ENCODE assay signal across 8 mouse cellular contexts in the genomic region with DNA sequence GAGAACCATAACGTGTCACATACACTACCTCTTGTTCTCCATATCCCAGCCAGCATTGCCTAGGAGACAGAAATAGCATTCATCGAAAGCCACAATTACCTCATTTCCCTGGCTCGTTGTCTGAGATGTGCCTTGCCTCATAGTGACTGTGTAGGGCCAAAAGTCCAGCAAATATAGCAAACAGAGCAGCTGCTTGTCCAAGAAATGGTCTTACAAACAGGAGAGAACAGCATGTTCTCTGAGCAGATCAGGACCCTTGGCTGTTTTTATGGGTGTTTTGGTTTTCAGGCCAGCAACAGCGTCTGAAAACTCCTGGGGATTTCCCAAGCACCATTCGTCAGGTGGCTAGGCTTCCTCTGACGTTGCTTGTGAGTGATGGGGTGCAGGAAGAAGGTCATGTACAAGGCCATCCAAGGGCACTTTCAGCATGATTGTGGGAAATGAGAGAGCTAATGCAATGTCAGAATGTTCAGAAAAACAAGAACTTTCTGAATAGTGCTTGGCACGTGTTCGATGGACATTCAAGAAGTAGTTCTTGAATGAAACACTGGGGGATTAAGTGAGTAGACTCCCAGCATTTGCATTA.
DNase-seq lines count a peak whose midpoint lies in the region; ATAC-seq and TF ChIP-seq lines count a peak whose summit lies in the region.

No protein-coding gene starts in this region.

- H3ac ChIP-seq in myocyte (ENCODE audit: control insufficient read depth, insufficient read length): no peak overlapping the region

- ATAC-seq in heart, embryonic 11.5 days (replicated peaks; ENCODE audit: insufficient number of reproducible peaks, low FRiP score, low TSS enrichment): no peak

- H3K27me3 ChIP-seq in heart, embryonic 11.5 days (ENCODE audit: control insufficient read depth, insufficient read depth, low read length): no peaks in the 10 kb centered on the region
- no peaks in the 10 kb centered on the region for H3K27me3 ChIP-seq in myocyte (ENCODE audit: control insufficient read depth, insufficient read depth, insufficient read length)
- no peaks in the 10 kb centered on the region for H3K27me3 ChIP-seq in forebrain, embryonic 10.5 days (ENCODE audit: poor library complexity, severe bottlenecking)

- 59% methylated on average over 8 of the region's 8 CpGs for WGBS in heart, embryonic 11.5 days (ENCODE audit: insufficient replicate concordance)
- 81% methylated on average over 8 of the region's 8 CpGs for WGBS in forebrain, embryonic 10.5 days

- intact Hi-C loops in heart, postnatal 10 days (cut with DNase I): no loop called here
- intact Hi-C loops in left cerebral cortex, postnatal 10 days (cut with DNase I): no loop called here

- no peaks in the 10 kb centered on the region for H3K4me1 ChIP-seq in heart, embryonic 11.5 days (ENCODE audit: control insufficient read depth, insufficient read depth, low read length)
- no peaks in the 10 kb centered on the region for H3K4me1 ChIP-seq in forebrain, embryonic 10.5 days

- no peaks in the 10 kb centered on the region for H3K79me2 ChIP-seq in myocyte (ENCODE audit: control insufficient read depth, insufficient read depth)

- H3K4me3 ChIP-seq in heart, embryonic 11.5 days (ENCODE audit: low read depth, low read length): no peak overlapping the region
- no peak overlapping the region for H3K4me3 ChIP-seq in myocyte
- no peak overlapping the region for H3K4me3 ChIP-seq in forebrain, embryonic 10.5 days

- H3K27ac ChIP-seq in heart, embryonic 11.5 days (ENCODE audit: low read depth, low read length): no peak overlapping the region
- H3K27ac ChIP-seq in forebrain, embryonic 10.5 days: no peak overlapping the region

- peak; percentile 99 for DNase-seq in heart, adult 11 months
- peak; percentile 34 for DNase-seq in adrenal gland, adult 8-10 months
- DNase-seq in heart, postnatal 10 days: peak; percentile 55 to 67
- DNase-seq in forebrain, embryonic 10.5 days (ENCODE audit: extremely low spot score, low spot score): no peak
- DNase-seq in right cerebral cortex, postnatal 25 days: no peak
- no peak for DNase-seq in left cerebral cortex, postnatal 10 days (ENCODE audit: extremely low spot score in 1 of 2, low spot score in 2 of 2)

- H3K9ac ChIP-seq in heart, embryonic 11.5 days (ENCODE audit: low read depth, low read length): no peak overlapping the region

- no peak overlapping the region for H3K4me2 ChIP-seq in heart, embryonic 11.5 days
- H3K4me2 ChIP-seq in myocyte (ENCODE audit: low read depth): peak overlapping the region; percentile 37

- no peaks in the 10 kb centered on the region for H3K9me3 ChIP-seq in heart, embryonic 11.5 days (replicated peaks; ENCODE audit: control insufficient read depth, low read length)
- no peaks in the 10 kb centered on the region for H3K9me3 ChIP-seq in forebrain, embryonic 10.5 days

- no peak for TF ChIP-seq POLR2A in myocyte (IDR thresholded peaks at IDR 0.05; ENCODE audit: insufficient read length, low read depth)

- no peaks in the 10 kb centered on the region for H3K36me3 ChIP-seq in heart, embryonic 11.5 days (ENCODE audit: control insufficient read depth, insufficient read depth, low read length)
- no peaks in the 10 kb centered on the region for H3K36me3 ChIP-seq in myocyte (ENCODE audit: control insufficient read depth, insufficient read depth)
- no peaks in the 10 kb centered on the region for H3K36me3 ChIP-seq in forebrain, embryonic 10.5 days (replicated peaks)

TF ChIP-seq in myocyte, 11 proteins besides CTCF, POLR2A, EP300 and RAD21:
- TF ChIP-seq MYOD1 (IDR thresholded peaks at IDR 0.05; ENCODE audit: control insufficient read depth in 1 of 3, insufficient read length in 2 of 3, low read depth in 2 of 3) (peak in 1 of 3 experiments; percentile 1), REST (IDR thresholded peaks at IDR 0.05; ENCODE audit: insufficient read depth, insufficient read length) (no peak)
TF ChIP-seq in myocyte: peak in this region for 1.

Comparison
In these comparisons a context has a peak if more than half of its experiments do, and no peak if none do; other contexts are left out.
1. DNase-seq: peak in heart, adult 11 months (single experiment), adrenal gland, adult 8-10 months (single experiment) and heart, postnatal 10 days (2 of 2); none in forebrain, embryonic 10.5 days (single experiment), right cerebral cortex, postnatal 25 days (single experiment) and left cerebral cortex, postnatal 10 days (0 of 2).